11 mouse cellular contexts compared by ENCODE assay signal in genomic region chr2:49730183-49730582, GRCm38 (mm10). TPM values are rescaled to one million over a fixed set of nuclear protein-coding genes. Genes with fewer than 3 reads are reported as not detected.
DNase-seq lines count a peak whose midpoint lies in the region; ATAC-seq and TF ChIP-seq lines count a peak whose summit lies in the region.
"Had no signal": no experiment of that assay in that cellular context is flagged by ENCODE, and none has a peak within 500 bp of the region (broad histone marks: within the 10 kb centered on the region; RNA-seq: fewer than 3 reads in every experiment).

No protein-coding gene starts in this region.

- ATAC-seq in stomach, embryonic 14.5 days (ENCODE audit: insufficient number of reproducible peaks, insufficient read depth, low FRiP score, low read depth), result peak; percentile 68; the same call in 1 of the 2 replicates
- ATAC-seq in stomach, postnatal 0 days (ENCODE audit: low FRiP score, low TSS enrichment), result no peak
- peak; percentile 98 for ATAC-seq in liver, embryonic 13.5 days (ENCODE audit: low read depth)

- no peak for DNase-seq in stomach, postnatal 0 days (ENCODE audit: low spot score)
- peak; percentile 84 for DNase-seq in c-Kit-positive CD71-positive TER-119-positive erythroid progenitor cells, embryonic 14.5 days (ENCODE audit: low spot score)
- DNase-seq in liver, embryonic 13.5 days, result peak; percentile 74
- peak; percentile 49 for DNase-seq in thymus, postnatal 14 days
- DNase-seq in gastrocnemius, adult 18-20 months (ENCODE audit: low spot score), result no peak
- DNase-seq in layer of hippocampus, postnatal 25 days (ENCODE audit: extremely low spot score in 1 of 2, low spot score in 1 of 2), result no peak
- no peak for DNase-seq in ovary, adult 18-20 months (ENCODE audit: low spot score)
- DNase-seq: adrenal gland, adult 8-10 months; cerebellum, adult 18-20 months; kidney, postnatal 36 days had no signal

- no peak overlapping the region for H3K4me3 ChIP-seq in stomach, embryonic 14.5 days (ENCODE audit: low read depth, low read length)
- H3K4me3 ChIP-seq in stomach, postnatal 0 days (ENCODE audit: low read depth, low read length), result no peak overlapping the region
- peak overlapping the region; percentile 42 for H3K4me3 ChIP-seq in liver, embryonic 13.5 days (replicated peaks)

- no peaks in the 10 kb centered on the region for H3K9me3 ChIP-seq in stomach, embryonic 14.5 days (ENCODE audit: control insufficient read depth, low read depth, low read length)
- no peaks in the 10 kb centered on the region for H3K9me3 ChIP-seq in stomach, postnatal 0 days (ENCODE audit: control insufficient read depth, low read length)
- no peaks in the 10 kb centered on the region for H3K9me3 ChIP-seq in liver, embryonic 13.5 days (replicated peaks)

- 33% methylated on average over 5 of the region's 5 CpGs for WGBS in stomach, embryonic 14.5 days
- WGBS in stomach, postnatal 0 days, result 41% methylated on average over 5 of the region's 5 CpGs
- WGBS in liver, embryonic 13.5 days (ENCODE audit: insufficient replicate concordance), result 9% methylated on average over 5 of the region's 5 CpGs

- H3K9ac ChIP-seq in stomach, embryonic 14.5 days (replicated peaks; ENCODE audit: low read depth, low read length), result no peak overlapping the region
- no peak overlapping the region for H3K9ac ChIP-seq in stomach, postnatal 0 days (ENCODE audit: low read length)
- peak overlapping the region; percentile 59; the same call in 1 of the 2 replicates for H3K9ac ChIP-seq in liver, embryonic 13.5 days

- no peak for TF ChIP-seq EP300 in stomach, postnatal 0 days (optimal IDR thresholded peaks at IDR 0.05)

- TF ChIP-seq CTCF in stomach, postnatal 0 days (IDR thresholded peaks at IDR 0.05; ENCODE audit: low read depth), result no peak

- H3K4me2 ChIP-seq in stomach, embryonic 14.5 days (replicated peaks; ENCODE audit: low read depth, low read length), result no peak overlapping the region
- no peak overlapping the region for H3K4me2 ChIP-seq in stomach, postnatal 0 days (replicated peaks; ENCODE audit: low read depth)
- H3K4me2 ChIP-seq in liver, embryonic 13.5 days, result peak overlapping the region; percentile 62

- H3K36me3 ChIP-seq in stomach, embryonic 14.5 days (ENCODE audit: control insufficient read depth, insufficient read depth, low read length), result no peaks in the 10 kb centered on the region
- no peaks in the 10 kb centered on the region for H3K36me3 ChIP-seq in stomach, postnatal 0 days (ENCODE audit: control insufficient read depth, insufficient read depth, low read length)
- H3K36me3 ChIP-seq in liver, embryonic 13.5 days, result no peaks in the 10 kb centered on the region

- no peak overlapping the region for H3K27ac ChIP-seq in stomach, embryonic 14.5 days (ENCODE audit: low read length)
- H3K27ac ChIP-seq in stomach, postnatal 0 days (replicated peaks), result no peak overlapping the region
- peak overlapping the region; percentile 83 for H3K27ac ChIP-seq in liver, embryonic 13.5 days

- H3K27me3 ChIP-seq in stomach, embryonic 14.5 days (ENCODE audit: control insufficient read depth, insufficient read depth, low read length), result no peaks in the 10 kb centered on the region
- H3K27me3 ChIP-seq in stomach, postnatal 0 days (ENCODE audit: control insufficient read depth, insufficient read depth, low read length), result no peaks in the 10 kb centered on the region
- H3K27me3 ChIP-seq in liver, embryonic 13.5 days, result no peaks in the 10 kb centered on the region

- no peaks in the 10 kb centered on the region for H3K4me1 ChIP-seq in stomach, embryonic 14.5 days (ENCODE audit: control insufficient read depth, insufficient read depth, low read length)
- H3K4me1 ChIP-seq in stomach, postnatal 0 days (replicated peaks; ENCODE audit: control insufficient read depth, insufficient read depth), result no peaks in the 10 kb centered on the region
- peaks cover 40% of the 10 kb centered on the region for H3K4me1 ChIP-seq in liver, embryonic 13.5 days (replicated peaks)

RNA-seq across cellular contexts. Expression of gene Lypd6b, which starts 57.3 kb away (rescaled TPM):
- polyA plus RNA-seq in stomach, embryonic 14.5 days (2014; fragmentation: Nextera tagmentation; extraction: Ambion mirVana), result 29.4 and 29.6 TPM in 2 replicates
- polyA plus RNA-seq in stomach, postnatal 0 days (2015; fragmentation: Nextera tagmentation; extraction: Ambion mirVana), result 31.2 and 31.8 TPM in 2 replicates
- 0.05 TPM in 1 of 2 replicates, not detected in the other for polyA plus RNA-seq in liver, embryonic 13.5 days (2015; fragmentation: Nextera tagmentation; extraction: Ambion mirVana)
- not detected for total RNA-seq in gastrocnemius, adult 18-20 months (2021)
- 1 to 10 TPM; 4.2 to 4.3 TPM for total RNA-seq in layer of hippocampus, postnatal 25 days (2021)

Comparison
In these comparisons a context has a peak if more than half of its experiments do, and no peak if none do; other contexts are left out.
1. DNase-seq: peak in c-Kit-positive CD71-positive TER-119-positive erythroid progenitor cells, embryonic 14.5 days (single experiment), liver, embryonic 13.5 days (single experiment) and thymus, postnatal 14 days (single experiment); none in stomach, postnatal 0 days (single experiment), gastrocnemius, adult 18-20 months (single experiment), layer of hippocampus, postnatal 25 days (0 of 2) and ovary, adult 18-20 months (single experiment).
2. RNA of gene Lypd6b, which starts 57.3 kb away (polyA plus RNA-seq): 31.2 to 31.8 TPM in stomach, postnatal 0 days and 29.4 to 29.6 TPM in stomach, embryonic 14.5 days; 0.05 TPM in liver, embryonic 13.5 days; every median in the first group is over 10 times any median in the second.